Mouse (Mus musculus) megakaryocyte, embryonic 14.5 days (primary cell): ENCODE measurements around the gene Pon3. TPM values are rescaled to one million over a fixed set of nuclear protein-coding genes. Genes with fewer than 3 reads are reported as not detected.
A peak's percentile ranks its signal among the peaks of the same experiment; 100 is the strongest.
"Not testable (repeated sequence)": the region's sequence is repeated elsewhere in the genome, so short reads cannot be mapped to it uniquely, and the experiment has no call there.

Experiments
- H3K27me3 ChIP-seq: replicated peaks from 2 replicates; pipeline ENCODE3; 2012; ENCODE audit warnings: inconsistent platforms
- H3K36me3 ChIP-seq: replicated peaks from 2 replicates; pipeline ENCODE3; 2012; ENCODE audit warnings: low read length, inconsistent platforms, mixed read lengths
- H3K4me1 ChIP-seq: 2 replicates; pipeline ENCODE4 v1.6.1; 2012; ENCODE audit warnings: inconsistent platforms
- H3K4me3 ChIP-seq: replicated peaks from 2 replicates; pipeline ENCODE3; 2012; ENCODE audit warnings: moderate library complexity, mild to moderate bottlenecking, inconsistent platforms
- H3K9me3 ChIP-seq: 2 replicates; pipeline ENCODE4 v1.6.1; 2012; ENCODE audit warnings: inconsistent platforms
- FLI1 ChIP-seq: IDR thresholded peaks from 2 replicates; pipeline ENCODE4 v1.6.1; 2012; ENCODE audit warnings: low read length, inconsistent platforms, mixed read lengths
- GATA1 ChIP-seq: IDR thresholded peaks from 3 replicates; pipeline ENCODE4 v1.6.1; 2012; ENCODE audit warnings: mixed read lengths, low read length, inconsistent platforms, borderline replicate concordance
- polyA plus RNA-seq: library from polyadenylated mRNA; stranded (reverse); fragments of >175 nt; gene quantifications from 2 replicates; pipeline ENCODE4 v1.2.3, GENCODE M21; 2012; ENCODE audit warnings: low replicate concordance; ENCODE audit not compliant: insufficient read depth

Pon3 gene
- polyA plus RNA-seq, 1 experiment: 2.2 TPM

DNA sequence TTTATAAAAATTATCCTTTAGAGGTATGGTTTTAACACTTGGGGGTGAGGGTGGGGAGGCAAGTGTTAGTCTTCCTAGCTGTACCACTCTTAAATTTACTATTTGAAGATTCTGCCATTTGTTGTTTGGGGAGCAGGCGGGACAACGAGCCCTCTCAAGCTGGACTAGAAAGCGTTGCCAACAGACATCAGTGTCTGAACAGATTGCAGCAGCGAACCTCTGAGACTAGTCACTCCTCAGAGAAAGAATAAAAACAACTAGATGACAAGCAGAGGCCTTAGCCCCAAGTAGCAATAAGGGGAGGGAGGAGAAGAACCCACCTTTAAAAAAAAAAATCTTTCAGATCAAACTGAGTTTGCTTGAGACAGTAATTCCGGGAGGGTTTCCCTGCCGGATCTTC lies 795 bp downstream of the Pon3 start:
- Histone ChIP-seq H3K4me1 (peaks cover 32% of the 10 kb centered on the region), H3K27me3 (no peaks in the 10 kb centered on the region), H3K4me3 (peak overlapping the region; percentile 90), H3K36me3 (peaks cover 39% of the 10 kb centered on the region), H3K9me3 (no peaks in the 10 kb centered on the region)
- TF ChIP-seq GATA1 (no peak), FLI1 (no peak)

DNA sequence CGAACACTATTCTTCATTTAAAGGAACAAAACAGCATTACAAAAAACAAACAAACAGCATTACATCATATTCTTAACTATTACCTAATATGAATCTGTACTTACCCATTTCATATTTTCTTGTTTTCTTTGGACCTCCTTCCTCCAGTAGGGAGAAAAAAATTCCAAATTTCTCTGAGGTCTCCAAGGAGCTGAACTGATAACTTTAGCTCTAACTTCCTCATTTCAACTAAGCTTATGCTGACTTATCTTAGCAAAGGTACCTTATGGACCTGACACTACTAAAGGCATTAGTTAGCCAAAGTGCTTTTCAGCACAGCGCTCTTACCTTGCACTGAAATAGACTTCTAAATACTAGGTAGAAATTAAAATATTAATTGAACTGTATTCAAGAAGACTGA lies 1.2 kb downstream of the Pon3 start:
- TF ChIP-seq FLI1: no peak
- peak overlapping the region; percentile 90 for H3K4me3 ChIP-seq
- peaks cover 39% of the 10 kb centered on the region for H3K36me3 ChIP-seq
- H3K9me3 ChIP-seq: no peaks in the 10 kb centered on the region
- H3K27me3 ChIP-seq: no peaks in the 10 kb centered on the region
- peaks cover 32% of the 10 kb centered on the region for H3K4me1 ChIP-seq

DNA sequence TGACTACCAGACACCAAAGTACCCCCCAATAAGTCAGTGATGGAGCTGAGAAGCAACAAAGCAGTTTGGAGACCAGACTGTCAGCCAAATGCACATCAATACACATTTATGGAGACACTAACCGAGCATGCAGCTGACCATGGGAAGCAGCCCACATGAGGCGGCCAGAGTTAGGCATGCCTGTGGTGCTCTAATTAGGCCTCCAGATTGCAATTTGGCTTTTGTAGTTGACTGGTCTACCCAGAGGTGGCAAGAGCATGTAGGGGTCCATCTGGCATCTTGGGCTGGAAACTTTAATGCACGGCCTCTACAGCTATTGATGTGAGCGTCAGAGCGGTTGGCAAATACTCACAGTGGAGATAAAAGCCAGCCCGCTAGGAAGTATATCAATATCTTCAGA lies 10.2 kb downstream of the Pon3 start:
- peaks cover 7% of the 10 kb centered on the region for H3K4me1 ChIP-seq
- H3K9me3 ChIP-seq: no peaks in the 10 kb centered on the region
- no peaks in the 10 kb centered on the region for H3K27me3 ChIP-seq
- no peak overlapping the region for H3K4me3 ChIP-seq
- H3K36me3 ChIP-seq: peaks cover 83% of the 10 kb centered on the region
- no peak for TF ChIP-seq GATA1
- no peak for TF ChIP-seq FLI1

DNA sequence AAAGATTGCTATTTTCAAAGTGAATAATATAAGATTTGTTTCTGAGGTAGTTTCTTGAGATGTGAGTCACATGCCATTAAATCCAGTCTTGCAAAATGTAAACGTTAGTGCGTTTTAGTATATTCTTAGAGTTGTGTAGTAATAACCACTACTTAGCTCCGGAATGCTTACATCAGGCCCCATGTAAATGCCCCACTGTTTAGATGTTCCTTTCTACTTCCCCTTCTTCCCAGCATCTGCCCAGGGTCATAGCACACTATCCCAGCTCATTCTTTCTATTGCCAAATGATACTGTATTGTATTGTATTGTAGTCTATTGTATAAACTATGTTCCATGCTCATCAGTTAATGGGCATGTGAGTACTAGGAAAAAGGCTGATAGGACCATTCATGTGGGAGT lies 17.3 kb downstream of the Pon3 start:
- TF ChIP-seq GATA1 (no peak), FLI1 (no peak)
- Histone ChIP-seq H3K36me3 (peaks cover 82% of the 10 kb centered on the region), H3K9me3 (no peaks in the 10 kb centered on the region), H3K4me3 (no peak overlapping the region), H3K27me3 (no peaks in the 10 kb centered on the region), H3K4me1 (no peaks in the 10 kb centered on the region)

DNA sequence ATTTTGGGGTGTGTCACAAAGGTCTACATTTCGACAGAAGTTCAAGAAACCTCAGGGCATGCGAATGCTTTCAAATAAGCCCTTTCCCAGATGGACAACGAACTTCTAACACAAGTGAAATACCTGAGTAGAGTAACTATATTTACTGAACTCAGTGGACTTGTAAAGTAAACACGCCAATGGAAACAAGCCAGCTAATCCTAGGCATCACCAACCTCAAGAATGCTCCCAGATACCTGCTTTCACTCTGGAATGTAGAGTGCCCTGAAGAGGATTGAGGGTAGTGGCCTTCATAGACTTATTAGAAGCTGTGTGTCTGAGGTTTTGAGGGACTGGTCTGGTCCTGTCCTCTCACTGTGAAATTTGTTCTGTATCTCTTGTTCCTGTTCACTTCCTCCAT lies 18.6 kb downstream of the Pon3 start:
- no peak overlapping the region for H3K4me3 ChIP-seq
- H3K36me3 ChIP-seq: peaks cover 82% of the 10 kb centered on the region
- no peaks in the 10 kb centered on the region for H3K9me3 ChIP-seq

DNA sequence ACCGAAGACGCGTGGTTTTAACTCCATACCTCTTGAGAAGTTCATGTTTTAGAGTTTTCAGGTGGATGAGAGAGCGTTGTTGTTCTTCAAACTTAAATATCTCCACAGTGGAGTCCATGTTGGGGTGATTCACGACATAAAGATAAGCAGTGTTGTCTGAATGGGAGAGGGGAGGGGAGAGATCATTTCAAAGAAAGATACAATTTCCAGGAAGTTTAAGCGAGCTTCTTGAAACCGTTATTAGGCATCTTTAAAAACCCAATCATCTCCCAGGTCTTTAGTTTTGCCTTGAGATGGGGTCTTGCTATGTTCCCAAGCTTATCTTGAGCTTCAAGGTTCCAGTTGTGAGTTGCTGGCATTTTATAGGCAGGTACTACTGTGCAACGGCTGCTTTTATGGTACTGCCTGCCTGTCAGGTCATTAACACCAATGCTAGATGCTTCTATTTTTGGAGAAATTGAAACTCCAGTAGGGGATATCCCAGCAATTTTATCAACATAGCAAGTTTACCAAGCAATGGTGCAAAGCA lies 19.2 kb downstream of the Pon3 start:
- no peak overlapping the region for H3K4me3 ChIP-seq
- H3K27me3 ChIP-seq: no peaks in the 10 kb centered on the region
- TF ChIP-seq FLI1 (no peak), GATA1 (no peak)
- no peaks in the 10 kb centered on the region for H3K4me1 ChIP-seq
- peaks cover 83% of the 10 kb centered on the region for H3K36me3 ChIP-seq
- no peaks in the 10 kb centered on the region for H3K9me3 ChIP-seq

More for the DNA sequence above, 18.6 kb downstream of the Pon3 start:
- TF ChIP-seq GATA1 (no peak), FLI1 (no peak)
- no peaks in the 10 kb centered on the region for H3K27me3 ChIP-seq
- H3K4me1 ChIP-seq: no peaks in the 10 kb centered on the region

DNA sequence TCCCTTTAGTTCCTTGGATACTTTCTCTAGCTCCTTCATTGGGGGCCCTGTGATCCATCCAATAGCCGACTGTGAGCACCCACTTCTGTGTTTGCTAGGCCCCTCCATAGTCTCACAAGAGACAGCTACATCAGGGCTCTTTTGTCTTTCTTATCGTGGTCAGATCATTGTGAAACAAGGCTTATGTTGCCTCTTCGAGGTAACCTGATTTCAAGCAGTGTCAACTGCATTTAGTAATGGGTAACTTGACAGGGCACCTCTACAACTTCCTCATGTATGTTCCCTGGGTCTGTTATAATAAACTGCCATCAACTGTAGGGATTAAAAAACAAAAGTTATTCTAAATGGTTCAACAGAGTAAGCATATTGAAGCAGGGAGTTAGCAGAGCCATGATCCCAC lies 21.5 kb downstream of the Pon3 start:
- Histone ChIP-seq H3K4me1 (no peaks in the 10 kb centered on the region), H3K36me3 (peaks cover 90% of the 10 kb centered on the region), H3K4me3 (no peak overlapping the region), H3K9me3 (no peaks in the 10 kb centered on the region), H3K27me3 (no peaks in the 10 kb centered on the region)
- no peak for TF ChIP-seq GATA1
- TF ChIP-seq FLI1: no peak

DNA sequence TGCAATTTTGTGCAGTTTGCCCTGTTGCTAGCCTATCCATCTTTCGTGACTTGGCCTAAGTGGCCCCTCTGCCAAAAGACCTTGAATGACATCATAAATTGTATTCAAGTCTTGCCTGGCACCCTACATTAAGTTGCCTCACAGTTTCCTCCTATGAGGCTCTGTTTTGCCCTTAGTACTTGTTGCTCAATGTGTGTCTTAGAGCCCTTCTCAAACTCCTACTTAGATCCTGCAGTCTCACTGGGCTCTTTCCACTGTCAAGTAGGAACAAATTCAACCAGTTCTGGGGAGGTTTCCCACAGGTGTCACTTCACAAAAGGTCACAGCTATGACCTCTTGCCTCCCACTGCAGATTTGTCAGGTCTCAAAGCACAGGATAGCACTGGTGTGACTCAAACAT lies 22.3 kb downstream of the Pon3 start:
- H3K9me3 ChIP-seq: no peaks in the 10 kb centered on the region
- no peaks in the 10 kb centered on the region for H3K4me1 ChIP-seq
- peaks cover 90% of the 10 kb centered on the region for H3K36me3 ChIP-seq
- TF ChIP-seq GATA1 (no peak), FLI1 (no peak)
- no peak overlapping the region for H3K4me3 ChIP-seq
- no peaks in the 10 kb centered on the region for H3K27me3 ChIP-seq

DNA sequence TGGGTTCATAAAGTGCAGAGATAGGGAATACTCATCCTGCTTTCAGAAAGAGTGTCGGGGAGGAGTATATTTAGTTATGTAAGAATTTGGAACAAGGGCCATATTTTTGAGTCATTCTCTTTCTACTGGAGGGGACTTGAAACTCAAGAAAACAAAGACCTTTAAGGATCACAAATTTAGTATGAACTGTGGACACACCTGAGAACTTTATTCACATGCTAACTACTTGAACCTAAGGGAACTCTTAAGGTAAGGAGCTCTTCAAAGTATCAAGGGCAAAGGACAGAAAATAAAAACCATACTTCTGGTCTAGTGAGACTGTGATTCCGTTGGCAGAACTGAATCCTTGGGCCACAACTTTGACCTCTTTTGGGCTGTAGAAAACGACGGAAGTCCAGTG lies 24.1 kb downstream of the Pon3 start:
- TF ChIP-seq GATA1: no peak
- TF ChIP-seq FLI1: no peak
- no peaks in the 10 kb centered on the region for H3K27me3 ChIP-seq
- H3K4me1 ChIP-seq: no peaks in the 10 kb centered on the region
- H3K36me3 ChIP-seq: peaks cover 82% of the 10 kb centered on the region
- no peaks in the 10 kb centered on the region for H3K9me3 ChIP-seq
- no peak overlapping the region for H3K4me3 ChIP-seq

DNA sequence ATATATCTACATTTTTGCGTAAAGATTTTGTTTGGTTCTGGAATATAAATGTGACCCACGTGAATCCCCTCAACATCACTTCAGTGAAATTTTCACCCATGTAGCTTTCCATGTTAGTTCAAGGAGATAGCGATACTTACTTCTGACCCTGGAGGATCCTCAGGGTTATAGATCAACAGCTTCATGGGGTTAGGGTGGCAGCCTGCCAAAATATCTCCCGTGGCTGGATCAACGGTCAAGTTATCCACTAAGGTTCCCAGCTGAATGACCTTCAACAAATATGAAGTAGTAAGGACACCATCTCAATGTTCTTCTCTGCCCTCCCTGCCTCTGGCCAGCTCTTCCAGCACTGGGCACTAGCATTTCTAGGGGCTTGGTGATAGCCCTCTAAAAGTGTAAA lies 25.8 kb downstream of the Pon3 start:
- no peak for TF ChIP-seq GATA1
- no peak for TF ChIP-seq FLI1
- Histone ChIP-seq H3K4me1 (no peaks in the 10 kb centered on the region), H3K9me3 (no peaks in the 10 kb centered on the region), H3K36me3 (peaks cover 65% of the 10 kb centered on the region), H3K27me3 (no peaks in the 10 kb centered on the region), H3K4me3 (no peak overlapping the region)

DNA sequence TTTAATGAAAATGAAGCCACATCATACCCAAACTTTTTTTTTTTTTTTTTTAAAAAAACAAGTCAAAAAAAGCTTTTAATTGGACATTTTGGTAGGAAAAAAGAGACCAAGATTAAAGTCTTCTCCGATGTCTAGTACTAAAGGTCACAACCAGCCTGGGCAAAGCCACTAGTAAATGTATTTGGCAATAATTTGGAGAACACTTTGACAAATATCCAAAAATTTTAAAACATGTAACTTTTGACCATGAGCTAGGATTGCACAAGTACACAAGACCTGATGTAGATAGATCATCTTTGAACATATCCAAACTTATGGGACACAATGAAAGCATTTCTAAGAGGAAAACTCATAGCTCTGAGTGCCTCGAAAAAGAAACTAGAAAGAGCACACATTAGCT lies 32.5 kb downstream of the Pon3 start:
- H3K36me3 ChIP-seq: peaks cover 44% of the 10 kb centered on the region
- not testable (repeated sequence) for H3K4me3 ChIP-seq, H3K9me3 ChIP-seq, H3K27me3 ChIP-seq, H3K4me1 ChIP-seq
